Mouse (Mus musculus) cerebellum, adult 11 months (tissue): ENCODE measurements around the gene Trim34a.
"Not testable (repeated sequence)": the region's sequence is repeated elsewhere in the genome, so short reads cannot be mapped to it uniquely, and the experiment has no call there.

Experiments used
- DNase-seq: peaks from one replicate; pipeline ENCODE4 v3.0.0; 2022

Trim34a gene

GRCm38 (mm10) chr7:104244287-104245181 is at the start of gene Trim34a:
Gene Trim34a (plus strand): TSS chr7:104244457.
- DNase-seq: no peak

- no peak for DNase-seq
Measured at GRCm38 (mm10) chr7:104195885-104196284, 48.4 kb upstream of the Trim34a start, which contains the start of gene Olfr649. Gene Olfr649 (minus strand): TSS chr7:104195985.

- DNase-seq: no peak
Measured at GRCm38 (mm10) chr7:104199822-104200221, 44.4 kb upstream of the Trim34a start.

- DNase-seq: no peak
Measured at GRCm38 (mm10) chr7:104206197-104206596, 38.1 kb upstream of the Trim34a start.

GRCm38 (mm10) chr7:104216011-104216535 is 28.2 kb upstream of the Trim34a start:
- DNase-seq: no peak

GRCm38 (mm10) chr7:104217881-104218280 is 26.4 kb upstream of the Trim34a start:
- DNase-seq: no peak

- DNase-seq: no peak
Measured at GRCm38 (mm10) chr7:104218701-104219569, 25.3 kb upstream of the Trim34a start, which contains the start of gene Trim6. Gene Trim6 (plus strand): TSS chr7:104218793.

- DNase-seq: no peak
Measured at GRCm38 (mm10) chr7:104231203-104231602, 13.1 kb upstream of the Trim34a start.

- DNase-seq: no peak
Measured at GRCm38 (mm10) chr7:104240857-104241256, 3.4 kb upstream of the Trim34a start.

GRCm38 (mm10) chr7:104243616-104244015 is 641 bp upstream of the Trim34a start:
- DNase-seq: no peak

- not testable (repeated sequence) for DNase-seq
Measured at GRCm38 (mm10) chr7:104260380-104260779, 16.1 kb downstream of the Trim34a start.

GRCm38 (mm10) chr7:104265335-104265734 is 21.1 kb downstream of the Trim34a start:
- DNase-seq: not testable (repeated sequence)

- not testable (repeated sequence) for DNase-seq
Measured at GRCm38 (mm10) chr7:104279361-104279760, 35.1 kb downstream of the Trim34a start.

GRCm38 (mm10) chr7:104287576-104288443 is 43.6 kb downstream of the Trim34a start, which contains the start of gene Trim5:
Gene Trim5 (minus strand): TSS chr7:104288094.
- not testable (repeated sequence) for DNase-seq

- no peak for DNase-seq
Measured at GRCm38 (mm10) chr7:104290641-104291040, 46.4 kb downstream of the Trim34a start.

GRCm38 (mm10) chr7:104291638-104292400 is 47.6 kb downstream of the Trim34a start:
- no peak for DNase-seq
